Mouse (Mus musculus): ENCODE measurements around the gene Paqr9. TPM values are rescaled to one million over a fixed set of nuclear protein-coding genes. Genes with fewer than 3 reads are reported as not detected.
"Not testable (repeated sequence)": the region's sequence is repeated elsewhere in the genome, so short reads cannot be mapped to it uniquely, and the experiment has no call there.

The Paqr9 gene
- polyA plus RNA-seq (2014; fragmentation: Nextera tagmentation; extraction: Ambion mirVana) = 0.09 TPM in 1 of 2 replicates, not detected in the other

- Histone ChIP-seq H3K9ac (replicated peaks; ENCODE audit: low read depth, low read length) (peak within 1 kb of the TSS; percentile 21; the same call in 1 of the 2 replicates), H3K4me3 (ENCODE audit: low read depth, low read length) (peak within 1 kb of the TSS; percentile 45)
- peak; percentile 62; the same call in 1 of the 2 replicates for ATAC-seq (ENCODE audit: insufficient number of reproducible peaks, insufficient read depth, low FRiP score, low read depth)
Measured at GRCm38 (mm10) chr9:95559059-95559935, at the start of gene Paqr9. Paqr9 (plus strand) TSS chr9:95559657.

GRCm38 (mm10) chr9:95510693-95511404 lies 48.6 kb upstream of the Paqr9 start:
- H3K36me3 ChIP-seq (ENCODE audit: control insufficient read depth, insufficient read depth, low read length) = no peaks in the 10 kb centered on the region
- H3K27ac ChIP-seq (ENCODE audit: low read length) = peak overlapping the region; percentile 90; the same call in 1 of the 2 replicates
- H3K4me3 ChIP-seq (ENCODE audit: low read depth, low read length) = peak overlapping the region; percentile 98
- WGBS = 6% methylated on average over 21 of the region's 21 CpGs
- ATAC-seq (ENCODE audit: insufficient number of reproducible peaks, insufficient read depth, low FRiP score, low read depth) = no peak
- H3K9ac ChIP-seq (replicated peaks; ENCODE audit: low read depth, low read length) = peak overlapping the region; percentile 96
- H3K27me3 ChIP-seq (ENCODE audit: control insufficient read depth, insufficient read depth, low read length) = no peaks in the 10 kb centered on the region
- H3K4me2 ChIP-seq (replicated peaks; ENCODE audit: low read depth, low read length) = peak overlapping the region; percentile 87
- H3K9me3 ChIP-seq (ENCODE audit: control insufficient read depth, low read depth, low read length) = no peaks in the 10 kb centered on the region
- peaks cover 9% of the 10 kb centered on the region; the same call in 1 of the 2 replicates for H3K4me1 ChIP-seq (ENCODE audit: control insufficient read depth, insufficient read depth, low read length)

More at GRCm38 (mm10) chr9:95559059-95559935, at the start of gene Paqr9:
- no peak within 1 kb of the TSS for H3K27ac ChIP-seq (ENCODE audit: low read length)
- H3K27me3 ChIP-seq (ENCODE audit: control insufficient read depth, insufficient read depth, low read length) = peaks cover 50% of the 10 kb centered on the region
- H3K4me2 ChIP-seq (replicated peaks; ENCODE audit: low read depth, low read length) = peak within 1 kb of the TSS; percentile 96
- H3K4me1 ChIP-seq (ENCODE audit: control insufficient read depth, insufficient read depth, low read length) = peaks cover 4% of the 10 kb centered on the region
- 1% methylated on average over 85 of the region's 118 CpGs for WGBS
- H3K9me3 ChIP-seq (ENCODE audit: control insufficient read depth, low read depth, low read length) = no peaks in the 10 kb centered on the region
- H3K36me3 ChIP-seq (ENCODE audit: control insufficient read depth, insufficient read depth, low read length) = no peaks in the 10 kb centered on the region

DNA sequence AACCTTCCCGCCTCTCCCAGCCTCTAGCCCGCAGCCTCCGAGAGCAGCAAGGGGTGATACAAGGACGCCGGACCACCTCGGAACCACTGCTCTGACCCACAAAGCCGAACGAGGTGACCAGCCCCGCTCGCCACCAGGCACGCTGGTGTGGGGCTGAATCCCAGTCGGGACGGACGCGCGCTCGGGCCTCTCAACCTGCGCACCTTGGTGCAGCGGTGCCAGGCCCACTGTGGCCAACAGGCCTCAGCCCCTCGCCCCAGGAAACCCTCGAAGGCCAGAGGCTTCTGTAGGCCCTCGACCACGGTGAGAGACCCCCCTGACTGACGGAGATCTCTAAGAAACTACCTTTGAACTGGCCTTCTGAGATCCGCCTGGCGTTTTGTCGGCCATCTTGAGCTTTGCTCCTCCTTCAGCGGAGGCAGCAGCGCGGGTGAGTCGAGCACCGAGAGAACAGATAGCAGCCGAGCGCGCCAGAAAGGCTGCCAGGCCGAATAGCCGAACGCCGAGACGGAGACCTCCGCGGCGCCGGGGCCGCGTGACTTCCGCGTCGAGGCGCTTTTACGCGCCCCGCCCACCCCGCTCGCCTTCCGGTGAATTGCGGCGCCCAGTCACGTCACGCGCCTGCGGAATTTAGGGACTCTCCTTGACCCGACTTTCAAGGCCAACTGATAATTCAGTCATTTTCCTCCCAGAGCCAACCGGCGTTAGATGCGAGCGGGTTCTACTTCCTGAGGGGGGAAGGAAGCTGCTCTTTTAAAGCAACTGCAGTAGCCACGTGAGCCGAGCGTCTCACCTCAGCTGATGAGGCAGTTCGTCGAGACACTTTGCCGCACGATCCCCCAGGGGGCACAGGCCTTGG lies 47.8 kb upstream of the Paqr9 start, which contains the start of gene U2surp:
Gene U2surp, minus strand, starts transcription at position 525 of the 859 bp plus-strand sequence.
- Histone ChIP-seq H3K9me3 (ENCODE audit: control insufficient read depth, low read depth, low read length) (no peaks in the 10 kb centered on the region), H3K4me3 (ENCODE audit: low read depth, low read length) (peak within 1 kb of the TSS; percentile 98), H3K4me1 (ENCODE audit: control insufficient read depth, insufficient read depth, low read length) (peaks cover 9% of the 10 kb centered on the region; the same call in 1 of the 2 replicates), H3K4me2 (replicated peaks; ENCODE audit: low read depth, low read length) (peak within 1 kb of the TSS; percentile 87), H3K9ac (replicated peaks; ENCODE audit: low read depth, low read length) (peak within 1 kb of the TSS; percentile 96), H3K27me3 (ENCODE audit: control insufficient read depth, insufficient read depth, low read length) (no peaks in the 10 kb centered on the region), H3K36me3 (ENCODE audit: control insufficient read depth, insufficient read depth, low read length) (no peaks in the 10 kb centered on the region), H3K27ac (ENCODE audit: low read length) (peak within 1 kb of the TSS; percentile 90)
- under 1% methylated on average over 74 of the region's 74 CpGs for WGBS
- peak; percentile 95 for ATAC-seq (ENCODE audit: insufficient number of reproducible peaks, insufficient read depth, low FRiP score, low read depth)

DNA sequence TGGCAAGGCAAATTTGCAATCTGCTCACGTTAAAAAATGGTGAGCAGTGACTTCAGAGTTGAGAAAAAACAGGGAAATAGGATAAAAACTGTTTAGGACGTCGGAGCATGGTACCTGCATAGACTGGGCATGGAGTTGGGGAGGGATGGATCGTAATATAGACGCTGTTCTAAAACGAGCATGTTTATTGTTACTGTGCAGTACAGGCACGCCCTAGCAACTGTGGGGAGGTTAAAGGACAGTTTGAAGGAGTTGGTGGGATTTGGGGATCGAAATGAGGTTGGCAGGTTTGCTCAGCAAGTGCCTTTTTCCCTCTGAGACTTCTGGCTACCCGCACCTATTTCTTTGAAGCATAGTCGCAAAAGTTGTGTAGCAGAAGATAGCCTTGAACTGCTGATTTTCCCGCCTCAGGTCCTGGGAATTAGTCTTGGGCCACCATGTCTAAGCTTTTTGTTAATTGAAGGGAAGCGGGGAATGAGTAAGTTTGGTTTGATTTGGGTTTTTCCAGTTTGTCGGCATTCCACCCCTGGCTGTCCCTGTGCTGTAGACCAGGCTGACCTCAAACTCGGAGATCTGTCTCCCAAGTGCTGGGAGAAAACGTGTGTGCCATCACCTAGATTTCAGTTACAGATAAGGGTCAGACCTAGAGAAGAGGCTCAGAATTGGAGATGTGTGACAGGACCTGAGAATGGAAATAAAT lies 47.0 kb upstream of the Paqr9 start:
- H3K4me2 ChIP-seq (replicated peaks; ENCODE audit: low read depth, low read length) = peak overlapping the region; percentile 71
- peak; percentile 38; the same call in 1 of the 2 replicates for ATAC-seq (ENCODE audit: insufficient number of reproducible peaks, insufficient read depth, low FRiP score, low read depth)
- 21% methylated on average over 15 of the region's 15 CpGs for WGBS
- no peaks in the 10 kb centered on the region for H3K9me3 ChIP-seq (ENCODE audit: control insufficient read depth, low read depth, low read length)
- H3K4me3 ChIP-seq (ENCODE audit: low read depth, low read length) = peak overlapping the region; percentile 98
- peak overlapping the region; percentile 73 for H3K27ac ChIP-seq (ENCODE audit: low read length)
- H3K4me1 ChIP-seq (ENCODE audit: control insufficient read depth, insufficient read depth, low read length) = peaks cover 9% of the 10 kb centered on the region; the same call in 1 of the 2 replicates
- no peaks in the 10 kb centered on the region for H3K36me3 ChIP-seq (ENCODE audit: control insufficient read depth, insufficient read depth, low read length)
- H3K27me3 ChIP-seq (ENCODE audit: control insufficient read depth, insufficient read depth, low read length) = no peaks in the 10 kb centered on the region
- H3K9ac ChIP-seq (replicated peaks; ENCODE audit: low read depth, low read length) = peak overlapping the region; percentile 96; the same call in 1 of the 2 replicates

DNA sequence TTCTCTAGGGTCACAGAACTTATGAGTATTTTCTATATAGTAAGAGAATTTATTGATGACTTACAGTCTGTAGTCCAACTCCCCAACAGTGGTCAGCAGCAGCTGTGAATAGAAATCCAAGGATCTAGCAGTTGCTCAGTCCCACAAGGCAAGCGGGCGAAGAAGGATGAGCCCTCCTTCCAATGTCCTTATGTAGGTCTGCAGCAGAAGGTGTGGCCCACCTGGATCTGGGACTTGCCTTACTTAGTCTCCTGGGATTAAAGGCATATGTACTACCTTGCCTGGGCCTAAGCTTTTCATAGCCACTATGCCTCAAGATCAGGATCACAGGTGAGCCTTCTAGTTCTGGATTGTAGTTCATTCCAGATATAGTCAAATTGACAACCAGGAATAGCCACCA lies 45.7 kb upstream of the Paqr9 start:
- Histone ChIP-seq H3K4me3 (ENCODE audit: low read depth, low read length) (no peak overlapping the region), H3K4me1 (ENCODE audit: control insufficient read depth, insufficient read depth, low read length) (peaks cover 9% of the 10 kb centered on the region; the same call in 1 of the 2 replicates), H3K4me2 (replicated peaks; ENCODE audit: low read depth, low read length) (no peak overlapping the region), H3K36me3 (ENCODE audit: control insufficient read depth, insufficient read depth, low read length) (no peaks in the 10 kb centered on the region), H3K9ac (replicated peaks; ENCODE audit: low read depth, low read length) (no peak overlapping the region), H3K27ac (ENCODE audit: low read length) (no peak overlapping the region), H3K27me3 (ENCODE audit: control insufficient read depth, insufficient read depth, low read length) (no peaks in the 10 kb centered on the region), H3K9me3 (ENCODE audit: control insufficient read depth, low read depth, low read length) (no peaks in the 10 kb centered on the region)
- ATAC-seq (ENCODE audit: insufficient number of reproducible peaks, insufficient read depth, low FRiP score, low read depth) = no peak
- 96% methylated on average over 2 of the region's 2 CpGs for WGBS

DNA sequence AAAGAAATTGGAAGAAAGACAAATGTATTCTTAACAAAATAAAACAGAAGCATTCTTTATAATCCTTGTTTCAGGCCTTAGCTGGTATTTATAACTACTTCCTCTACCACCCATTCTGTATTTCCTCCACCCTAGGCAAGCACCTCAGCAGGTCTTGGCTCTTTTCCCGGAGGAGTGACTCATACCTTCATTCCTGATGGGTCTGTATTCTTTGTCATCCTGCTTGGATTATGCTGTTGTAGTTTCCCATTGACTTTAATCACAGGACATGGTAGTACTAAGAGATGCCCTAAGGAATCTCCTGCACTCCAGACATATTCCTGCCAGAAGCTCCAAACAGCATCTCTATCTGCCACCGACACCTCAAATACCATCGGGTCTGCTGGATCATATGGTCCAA lies 45.1 kb upstream of the Paqr9 start:
- H3K9ac ChIP-seq (replicated peaks; ENCODE audit: low read depth, low read length); H3K4me1 ChIP-seq (ENCODE audit: control insufficient read depth, insufficient read depth, low read length); H3K4me3 ChIP-seq (ENCODE audit: low read depth, low read length); H3K9me3 ChIP-seq (ENCODE audit: control insufficient read depth, low read depth, low read length); H3K4me2 ChIP-seq (replicated peaks; ENCODE audit: low read depth, low read length); H3K36me3 ChIP-seq (ENCODE audit: control insufficient read depth, insufficient read depth, low read length); H3K27me3 ChIP-seq (ENCODE audit: control insufficient read depth, insufficient read depth, low read length); ATAC-seq (ENCODE audit: insufficient number of reproducible peaks, insufficient read depth, low FRiP score, low read depth); H3K27ac ChIP-seq (ENCODE audit: low read length): not testable (repeated sequence)
- 92% methylated on average over 3 of the region's 3 CpGs for WGBS

GRCm38 (mm10) chr9:95520563-95520962 lies 38.9 kb upstream of the Paqr9 start:
- 78% methylated on average over 5 of the region's 5 CpGs for WGBS
- no peak for ATAC-seq (ENCODE audit: insufficient number of reproducible peaks, insufficient read depth, low FRiP score, low read depth)

More at GRCm38 (mm10) chr9:95520563-95520962, 38.9 kb upstream of the Paqr9 start:
- no peaks in the 10 kb centered on the region for H3K36me3 ChIP-seq (ENCODE audit: control insufficient read depth, insufficient read depth, low read length)
- H3K9ac ChIP-seq (replicated peaks; ENCODE audit: low read depth, low read length) = no peak overlapping the region
- no peaks in the 10 kb centered on the region for H3K27me3 ChIP-seq (ENCODE audit: control insufficient read depth, insufficient read depth, low read length)
- no peak overlapping the region for H3K27ac ChIP-seq (ENCODE audit: low read length)
- H3K4me2 ChIP-seq (replicated peaks; ENCODE audit: low read depth, low read length) = no peak overlapping the region
- H3K4me1 ChIP-seq (ENCODE audit: control insufficient read depth, insufficient read depth, low read length) = no peaks in the 10 kb centered on the region
- no peak overlapping the region for H3K4me3 ChIP-seq (ENCODE audit: low read depth, low read length)
- no peaks in the 10 kb centered on the region for H3K9me3 ChIP-seq (ENCODE audit: control insufficient read depth, low read depth, low read length)

Measured in stomach, embryonic 14.5 days (tissue).